Mouse (Mus musculus): ENCODE data around the gene Haus2. TPM values are rescaled to one million over a fixed set of nuclear protein-coding genes. Genes with fewer than 3 reads are reported as not detected.

The Haus2 gene
- polyA plus RNA-seq, 1 experiment from 2014 or later: 21.1 TPM

DNA sequence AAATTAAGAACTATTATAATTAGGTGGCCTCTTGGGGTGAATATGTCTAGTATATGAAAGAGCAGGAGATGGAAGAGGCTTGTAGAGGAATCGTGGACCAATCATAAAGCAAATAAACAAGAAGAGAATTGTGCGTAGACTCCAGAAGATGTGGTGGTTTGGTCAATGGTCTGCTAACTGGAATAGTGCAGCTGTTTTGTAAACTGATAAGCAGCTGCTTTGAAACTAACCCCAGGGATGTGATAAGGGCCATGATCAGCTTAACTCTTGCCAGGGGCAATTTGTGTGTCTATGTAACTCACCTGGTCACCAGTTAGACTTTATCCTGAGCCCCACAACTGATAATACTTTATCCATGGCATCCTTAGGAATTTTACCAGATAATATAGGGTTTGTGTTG, 22.3 kb downstream of the Haus2 start:
- H3K4me2 ChIP-seq (replicated peaks; ENCODE audit: low read depth, low read length): no peak overlapping the region
- 0 out of 2 replicates have a peak, but pooled peaks cover 5% of the 10 kb centered on the region for H3K4me1 ChIP-seq (ENCODE audit: insufficient read depth, low read length)
- H3K27me3 ChIP-seq (ENCODE audit: insufficient read depth, low read length): no peaks in the 10 kb centered on the region
- no peak overlapping the region for H3K4me3 ChIP-seq (ENCODE audit: low read length)
- H3K9me3 ChIP-seq (ENCODE audit: low read length): no peaks in the 10 kb centered on the region
- 94% methylated on average over 2 of the region's 2 CpGs for WGBS
- no peak overlapping the region for H3K27ac ChIP-seq (ENCODE audit: low read length)
- H3K36me3 ChIP-seq (ENCODE audit: insufficient read depth, low read length): peaks cover 10% of the 10 kb centered on the region; the same call in 1 of the 2 replicates
- ATAC-seq (ENCODE audit: low FRiP score, low TSS enrichment): no peak
- no peak overlapping the region for H3K9ac ChIP-seq (replicated peaks; ENCODE audit: low read length)

- Histone ChIP-seq H3K4me1 (ENCODE audit: insufficient read depth, low read length) (0 out of 2 replicates have a peak, but pooled peaks cover 5% of the 10 kb centered on the region), H3K36me3 (ENCODE audit: insufficient read depth, low read length) (peaks cover 10% of the 10 kb centered on the region; the same call in 1 of the 2 replicates), H3K9me3 (ENCODE audit: low read length) (no peaks in the 10 kb centered on the region), H3K27me3 (ENCODE audit: insufficient read depth, low read length) (no peaks in the 10 kb centered on the region), H3K4me3 (ENCODE audit: low read length) (no peak overlapping the region), H3K27ac (ENCODE audit: low read length) (no peak overlapping the region; the same call in 1 of the 2 replicates), H3K4me2 (replicated peaks; ENCODE audit: low read depth, low read length) (no peak overlapping the region), H3K9ac (replicated peaks; ENCODE audit: low read length) (no peak overlapping the region)
- 63% methylated on average over 4 of the region's 4 CpGs for WGBS
- ATAC-seq (ENCODE audit: low FRiP score, low TSS enrichment): no peak
These were observed 22.8 kb downstream of the Haus2 start for GRCm38 (mm10) chr2:120631957-120632356.

- H3K27ac ChIP-seq (ENCODE audit: low read length): no peak overlapping the region
- ATAC-seq (ENCODE audit: low FRiP score, low TSS enrichment): no peak
- H3K27me3 ChIP-seq (ENCODE audit: insufficient read depth, low read length): no peaks in the 10 kb centered on the region
- 0 out of 2 replicates have a peak, but pooled peaks cover 3% of the 10 kb centered on the region for H3K4me1 ChIP-seq (ENCODE audit: insufficient read depth, low read length)
- H3K4me3 ChIP-seq (ENCODE audit: low read length): no peak overlapping the region
- no peak overlapping the region for H3K9ac ChIP-seq (replicated peaks; ENCODE audit: low read length)
- no peaks in the 10 kb centered on the region for H3K9me3 ChIP-seq (ENCODE audit: low read length)
- H3K4me2 ChIP-seq (replicated peaks; ENCODE audit: low read depth, low read length): no peak overlapping the region
- WGBS: 90% methylated on average over 8 of the region's 8 CpGs
- H3K36me3 ChIP-seq (ENCODE audit: insufficient read depth, low read length): no peaks in the 10 kb centered on the region
These were observed 31.7 kb downstream of the Haus2 start for GRCm38 (mm10) chr2:120640835-120641234.

DNA sequence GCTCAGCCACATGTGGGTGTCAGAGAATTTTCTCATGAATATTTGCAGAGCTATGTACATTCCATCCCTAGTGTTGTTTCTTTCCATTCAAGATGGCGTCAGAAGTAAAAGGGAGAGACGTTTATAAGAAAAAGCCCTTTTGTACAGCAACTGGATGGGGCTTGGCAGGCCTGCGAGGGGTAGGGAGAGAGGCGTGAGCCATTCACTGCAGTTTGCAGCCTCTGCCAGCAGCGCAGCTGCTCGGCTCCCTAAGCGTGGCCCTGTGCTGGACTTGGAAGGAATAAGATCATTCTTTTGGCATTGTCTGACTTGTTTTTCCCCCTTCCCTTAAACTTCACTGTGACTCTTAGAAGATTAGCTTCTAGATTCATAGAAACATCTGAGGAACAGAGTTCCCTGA, 34.7 kb downstream of the Haus2 start:
- no peak overlapping the region for H3K27ac ChIP-seq (ENCODE audit: low read length)
- 73% methylated on average over 7 of the region's 7 CpGs for WGBS

DNA sequence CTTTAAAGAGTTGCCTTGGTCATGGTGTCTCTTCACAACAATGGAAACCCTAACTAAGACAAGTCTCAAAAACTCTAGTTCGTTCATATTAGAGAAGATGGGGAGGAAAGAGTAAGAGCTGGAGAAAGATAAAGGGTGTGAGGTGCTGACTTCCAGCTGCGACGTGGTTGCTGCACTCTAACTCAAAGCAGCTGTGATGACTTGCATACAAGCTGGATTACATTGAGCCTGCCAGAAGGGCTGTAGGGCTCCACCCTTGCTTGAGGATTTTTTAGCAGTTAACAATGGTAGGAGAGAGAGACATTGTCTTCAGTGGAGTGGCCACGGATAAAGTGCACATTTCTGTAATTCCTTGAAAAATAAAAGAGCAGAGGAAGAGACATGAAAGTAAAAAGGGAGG, 37.6 kb downstream of the Haus2 start:
- ATAC-seq (ENCODE audit: low FRiP score, low TSS enrichment): no peak
- H3K27ac ChIP-seq (ENCODE audit: low read length): no peak overlapping the region
- WGBS: 76% methylated on average over 4 of the region's 4 CpGs

More for the DNA sequence above, 34.7 kb downstream of the Haus2 start:
- Histone ChIP-seq H3K4me2 (replicated peaks; ENCODE audit: low read depth, low read length) (no peak overlapping the region), H3K9ac (replicated peaks; ENCODE audit: low read length) (no peak overlapping the region), H3K4me1 (ENCODE audit: insufficient read depth, low read length) (0 out of 2 replicates have a peak, but pooled peaks cover 3% of the 10 kb centered on the region), H3K9me3 (ENCODE audit: low read length) (no peaks in the 10 kb centered on the region), H3K27me3 (ENCODE audit: insufficient read depth, low read length) (no peaks in the 10 kb centered on the region), H3K36me3 (ENCODE audit: insufficient read depth, low read length) (no peaks in the 10 kb centered on the region), H3K4me3 (ENCODE audit: low read length) (no peak overlapping the region)
- no peak for ATAC-seq (ENCODE audit: low FRiP score, low TSS enrichment)

GRCm38 (mm10) chr2:120652256-120652924, 43.2 kb downstream of the Haus2 start:
- no peaks in the 10 kb centered on the region for H3K9me3 ChIP-seq (ENCODE audit: low read length)
- WGBS: 77% methylated on average over 7 of the region's 7 CpGs

More for the DNA sequence above, 37.6 kb downstream of the Haus2 start:
- Histone ChIP-seq H3K4me2 (replicated peaks; ENCODE audit: low read depth, low read length) (no peak overlapping the region), H3K27me3 (ENCODE audit: insufficient read depth, low read length) (no peaks in the 10 kb centered on the region), H3K4me3 (ENCODE audit: low read length) (no peak overlapping the region), H3K9me3 (ENCODE audit: low read length) (no peaks in the 10 kb centered on the region), H3K9ac (replicated peaks; ENCODE audit: low read length) (no peak overlapping the region), H3K4me1 (ENCODE audit: insufficient read depth, low read length) (0 out of 2 replicates have a peak, but pooled peaks cover 3% of the 10 kb centered on the region), H3K36me3 (ENCODE audit: insufficient read depth, low read length) (no peaks in the 10 kb centered on the region)

GRCm38 (mm10) chr2:120652925-120653284, 43.7 kb downstream of the Haus2 start:
- Histone ChIP-seq H3K36me3 (ENCODE audit: insufficient read depth, low read length) (no peaks in the 10 kb centered on the region), H3K27me3 (ENCODE audit: insufficient read depth, low read length) (no peaks in the 10 kb centered on the region), H3K9me3 (ENCODE audit: low read length) (no peaks in the 10 kb centered on the region), H3K27ac (ENCODE audit: low read length) (peak overlapping the region; percentile 46; the same call in 1 of the 2 replicates), H3K9ac (replicated peaks; ENCODE audit: low read length) (no peak overlapping the region), H3K4me2 (replicated peaks; ENCODE audit: low read depth, low read length) (no peak overlapping the region), H3K4me3 (ENCODE audit: low read length) (no peak overlapping the region), H3K4me1 (ENCODE audit: insufficient read depth, low read length) (no peaks in the 10 kb centered on the region)
- ATAC-seq (ENCODE audit: low FRiP score, low TSS enrichment): no peak
- WGBS: 80% methylated on average over 7 of the region's 7 CpGs

More at GRCm38 (mm10) chr2:120652256-120652924, 43.2 kb downstream of the Haus2 start:
- peak overlapping the region; percentile 60; the same call in 1 of the 2 replicates for H3K27ac ChIP-seq (ENCODE audit: low read length)
- H3K36me3 ChIP-seq (ENCODE audit: insufficient read depth, low read length): no peaks in the 10 kb centered on the region
- no peak for ATAC-seq (ENCODE audit: low FRiP score, low TSS enrichment)
- no peaks in the 10 kb centered on the region for H3K27me3 ChIP-seq (ENCODE audit: insufficient read depth, low read length)
- no peak overlapping the region for H3K4me3 ChIP-seq (ENCODE audit: low read length)
- no peaks in the 10 kb centered on the region for H3K4me1 ChIP-seq (ENCODE audit: insufficient read depth, low read length)
- H3K4me2 ChIP-seq (replicated peaks; ENCODE audit: low read depth, low read length): no peak overlapping the region
- no peak overlapping the region for H3K9ac ChIP-seq (replicated peaks; ENCODE audit: low read length)

- no peak overlapping the region for H3K27ac ChIP-seq (ENCODE audit: low read length)
- ATAC-seq (ENCODE audit: low FRiP score, low TSS enrichment): no peak
- 66% methylated on average over 2 of the region's 2 CpGs for WGBS
- no peak overlapping the region for H3K4me3 ChIP-seq (ENCODE audit: low read length)
- no peaks in the 10 kb centered on the region for H3K9me3 ChIP-seq (ENCODE audit: low read length)
- no peak overlapping the region for H3K9ac ChIP-seq (replicated peaks; ENCODE audit: low read length)
- no peaks in the 10 kb centered on the region for H3K27me3 ChIP-seq (ENCODE audit: insufficient read depth, low read length)
- no peaks in the 10 kb centered on the region for H3K4me1 ChIP-seq (ENCODE audit: insufficient read depth, low read length)
- no peaks in the 10 kb centered on the region for H3K36me3 ChIP-seq (ENCODE audit: insufficient read depth, low read length)
- H3K4me2 ChIP-seq (replicated peaks; ENCODE audit: low read depth, low read length): no peak overlapping the region
These were observed 45.5 kb downstream of the Haus2 start for GRCm38 (mm10) chr2:120654693-120655092.

- no peak overlapping the region for H3K27ac ChIP-seq (ENCODE audit: low read length)
- WGBS: 90% methylated on average over 5 of the region's 5 CpGs
- no peaks in the 10 kb centered on the region for H3K9me3 ChIP-seq (ENCODE audit: low read length)
- no peaks in the 10 kb centered on the region for H3K36me3 ChIP-seq (ENCODE audit: insufficient read depth, low read length)
- H3K4me3 ChIP-seq (ENCODE audit: low read length): no peak overlapping the region
- ATAC-seq (ENCODE audit: low FRiP score, low TSS enrichment): no peak
- no peaks in the 10 kb centered on the region for H3K4me1 ChIP-seq (ENCODE audit: insufficient read depth, low read length)
- no peak overlapping the region for H3K4me2 ChIP-seq (replicated peaks; ENCODE audit: low read depth, low read length)
- no peaks in the 10 kb centered on the region for H3K27me3 ChIP-seq (ENCODE audit: insufficient read depth, low read length)
- no peak overlapping the region for H3K9ac ChIP-seq (replicated peaks; ENCODE audit: low read length)
These were observed 46.7 kb downstream of the Haus2 start for GRCm38 (mm10) chr2:120655905-120656304.

DNA sequence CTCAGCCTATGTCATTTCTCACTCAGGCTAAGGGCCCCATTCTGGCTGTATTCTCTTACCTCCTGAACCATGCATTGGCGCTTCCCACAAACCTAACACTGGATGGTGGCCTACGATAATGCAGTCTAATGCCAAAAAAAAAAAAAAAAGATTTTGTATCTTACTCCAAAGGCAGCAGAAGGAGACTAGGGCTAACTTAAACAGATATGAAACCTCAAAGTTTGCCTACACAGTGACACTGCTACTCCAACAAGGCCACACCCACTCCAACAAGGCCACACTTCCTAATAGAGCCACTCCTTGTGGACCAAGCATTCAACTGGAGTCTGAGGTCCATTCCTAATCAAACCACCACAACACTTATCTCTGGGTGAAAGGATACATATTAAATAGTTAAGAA, 47.5 kb downstream of the Haus2 start:
- H3K9ac ChIP-seq (replicated peaks; ENCODE audit: low read length): no peak overlapping the region
- no peaks in the 10 kb centered on the region for H3K9me3 ChIP-seq (ENCODE audit: low read length)
- no peaks in the 10 kb centered on the region for H3K4me1 ChIP-seq (ENCODE audit: insufficient read depth, low read length)
- ATAC-seq (ENCODE audit: low FRiP score, low TSS enrichment): no peak
- H3K27ac ChIP-seq (ENCODE audit: low read length): no peak overlapping the region
- WGBS: 95% methylated on average over 2 of the region's 2 CpGs
- H3K4me3 ChIP-seq (ENCODE audit: low read length): no peak overlapping the region
- no peaks in the 10 kb centered on the region for H3K27me3 ChIP-seq (ENCODE audit: insufficient read depth, low read length)
- no peak overlapping the region for H3K4me2 ChIP-seq (replicated peaks; ENCODE audit: low read depth, low read length)
- no peaks in the 10 kb centered on the region for H3K36me3 ChIP-seq (ENCODE audit: insufficient read depth, low read length)
